Mouse (Mus musculus) stomach, postnatal 0 days (tissue): ENCODE data around the gene Gm884.

Experiments
- CTCF ChIP-seq: IDR thresholded peaks from 2 replicates; pipeline ENCODE4 v1.5.1; 2016; ENCODE audit warnings: antibody characterized with exemption, low read depth, mild to moderate bottlenecking, moderate library complexity
- EP300 ChIP-seq: optimal IDR thresholded peaks from 2 replicates; pipeline ENCODE3; 2016; ENCODE audit warnings: antibody characterized with exemption

GRCm38 (mm10) chr11:103649983-103650493, 29.1 kb upstream of the Gm884 start:
- TF ChIP-seq EP300 (no peak), CTCF (no peak)
